Mouse (Mus musculus): ENCODE data around the gene Slc12a7. TPM values are rescaled to one million over a fixed set of nuclear protein-coding genes. Genes with fewer than 3 reads are reported as not detected.

The Slc12a7 gene
- total and polyA plus RNA-seq, 3 experiments: 3.1 to 6.9 TPM; not detected in 1

DNA sequence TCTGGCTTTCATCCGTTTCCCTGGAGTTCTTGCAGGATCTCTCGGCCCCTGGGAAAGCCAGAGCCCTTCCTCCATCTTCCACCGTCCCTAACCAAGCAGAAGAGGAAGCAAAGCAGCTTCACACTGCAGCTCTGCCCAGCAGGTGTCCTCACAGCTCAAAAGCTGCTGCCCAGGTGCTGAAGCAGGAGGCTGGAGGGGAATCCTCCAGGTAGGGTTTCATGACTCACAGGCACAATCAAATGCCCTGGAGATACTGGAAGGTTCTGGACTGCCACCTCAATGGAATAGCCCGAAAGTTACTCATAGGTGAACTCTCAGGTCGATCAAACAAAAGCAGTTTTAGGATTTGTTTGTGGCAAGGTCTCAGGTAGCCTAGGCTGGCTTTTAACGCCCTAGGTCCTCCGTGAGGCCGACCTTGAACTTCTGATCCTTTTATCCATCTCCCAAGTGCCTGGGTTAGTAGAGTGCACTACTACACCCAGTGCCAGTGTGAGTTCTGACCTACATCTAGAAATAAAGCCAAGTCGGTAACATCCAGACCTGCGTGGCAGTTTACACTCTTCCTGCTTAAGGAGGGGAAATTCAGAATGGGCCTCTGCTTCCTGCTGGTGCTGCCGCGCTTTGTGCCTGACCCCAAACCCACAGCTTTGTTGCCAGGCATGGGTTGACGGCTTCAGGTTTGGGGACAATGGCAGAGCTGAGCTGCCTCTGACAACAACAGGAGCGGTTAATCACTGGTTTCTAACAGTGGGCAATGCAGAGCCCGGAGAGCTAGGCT, 16.0 kb downstream of the Slc12a7 start:
- Histone ChIP-seq H3K79me2 (ENCODE audit: control insufficient read depth, insufficient read depth, low read length, poor library complexity) (no peaks in the 10 kb centered on the region), H3K27ac (ENCODE audit: control insufficient read depth, low read depth, low read length) (no peak overlapping the region), H3K4me1 (ENCODE audit: control insufficient read depth in 1 of 2, insufficient read depth in 2 of 2, low read length in 2 of 2) (no peaks in the 10 kb centered on the region), H3K27me3 (ENCODE audit: control insufficient read depth in 1 of 2, insufficient read depth in 2 of 2, low read length in 2 of 2) (peaks cover 0 to 19% of the 10 kb centered on the region in 2 experiments), H3K36me3 (ENCODE audit: control insufficient read depth in 1 of 2, insufficient read depth in 2 of 2, low read length in 2 of 2) (no peaks in the 10 kb centered on the region), H3K4me3 (ENCODE audit: control insufficient read depth in 1 of 2, insufficient read depth in 1 of 2, low read depth in 2 of 2, low read length in 2 of 2) (no peak overlapping the region), H3K9me3 (replicated peaks; ENCODE audit: insufficient read depth, low read length) (no peaks in the 10 kb centered on the region), H3K9ac (ENCODE audit: control insufficient read depth, low read depth, low read length, poor library complexity, severe bottlenecking) (no peak overlapping the region)
- no peak for DNase-seq (ENCODE audit: low read depth, low spot score)
- TF ChIP-seq POLR2AphosphoS2 (IDR thresholded peaks at IDR 0.05; ENCODE audit: low read length) (no peak), CTCF (IDR thresholded peaks at IDR 0.05 in 2 of 3, conservative IDR thresholded peaks at IDR 0.05 in 1 of 3; ENCODE audit: control insufficient read depth in 1 of 3, insufficient read depth in 1 of 3, low read depth in 2 of 3, low read length in 3 of 3, poor library complexity in 1 of 3, severe bottlenecking in 1 of 3) (peak in 2 of 3 experiments; percentile 23 to 27; a peak in 3 of 6 replicates), SMC3 (IDR thresholded peaks at IDR 0.05; ENCODE audit: low read depth, low read length) (peak; percentile 31)

- H3K4me1 ChIP-seq (ENCODE audit: control insufficient read depth in 1 of 2, insufficient read depth in 2 of 2, low read length in 2 of 2): no peaks in the 10 kb centered on the region
- no peak for TF ChIP-seq TAL1 (IDR thresholded peaks at IDR 0.05; ENCODE audit: low read length)
- no peak for TF ChIP-seq NELFE (IDR thresholded peaks at IDR 0.05; ENCODE audit: low read depth, low read length)
- TF ChIP-seq ZC3H11A (IDR thresholded peaks at IDR 0.05; ENCODE audit: low read depth, low read length): no peak
- TF ChIP-seq GABPA (IDR thresholded peaks at IDR 0.05; ENCODE audit: low read depth, low read length): no peak
- TF ChIP-seq ETS1 (IDR thresholded peaks at IDR 0.05; ENCODE audit: low read depth, low read length): no peak
- TF ChIP-seq EP300 (IDR thresholded peaks at IDR 0.05; ENCODE audit: low read depth in 1 of 2, low read length in 2 of 2): no peak
- TF ChIP-seq RCOR1 (IDR thresholded peaks at IDR 0.05; ENCODE audit: low read depth, low read length): no peak
- TF ChIP-seq POLR2A (IDR thresholded peaks at IDR 0.05; ENCODE audit: control insufficient read depth in 1 of 2, insufficient read depth in 1 of 2, low read depth in 1 of 2, low read length in 2 of 2, poor library complexity in 1 of 2): no peak
- TF ChIP-seq UBTF (IDR thresholded peaks at IDR 0.05; ENCODE audit: borderline replicate concordance, insufficient read depth, low read depth, low read length): no peak
- no peak for TF ChIP-seq NRF1 (IDR thresholded peaks at IDR 0.05; ENCODE audit: insufficient read depth, low read depth, low read length, poor library complexity, severe bottlenecking)
- TF ChIP-seq MYC (IDR thresholded peaks at IDR 0.05; ENCODE audit: low read depth, low read length): no peak
- TF ChIP-seq BHLHE40 (IDR thresholded peaks at IDR 0.05; ENCODE audit: borderline replicate concordance, low read depth, low read length): no peak
- TF ChIP-seq JUND (IDR thresholded peaks at IDR 0.05; ENCODE audit: low read depth, low read length): no peak
- no peak for TF ChIP-seq GATA1 (IDR thresholded peaks at IDR 0.05; ENCODE audit: low read depth, low read length)
- no peak for TF ChIP-seq ZKSCAN1 (IDR thresholded peaks at IDR 0.05; ENCODE audit: low read depth, low read length)
- no peaks in the 10 kb centered on the region for H3K9me3 ChIP-seq (replicated peaks; ENCODE audit: insufficient read depth, low read length)
- no peak for DNase-seq (ENCODE audit: low read depth, low spot score)
- no peak overlapping the region for H3K27ac ChIP-seq (ENCODE audit: control insufficient read depth, low read depth, low read length)
- H3K36me3 ChIP-seq (ENCODE audit: control insufficient read depth in 1 of 2, insufficient read depth in 2 of 2, low read length in 2 of 2): no peaks in the 10 kb centered on the region
- peaks cover 0 to 19% of the 10 kb centered on the region in 2 experiments for H3K27me3 ChIP-seq (ENCODE audit: control insufficient read depth in 1 of 2, insufficient read depth in 2 of 2, low read length in 2 of 2)
- no peak overlapping the region for H3K4me3 ChIP-seq (ENCODE audit: control insufficient read depth in 1 of 2, insufficient read depth in 1 of 2, low read depth in 2 of 2, low read length in 2 of 2)
- no peak overlapping the region for H3K9ac ChIP-seq (ENCODE audit: control insufficient read depth, low read depth, low read length, poor library complexity, severe bottlenecking)
- no peaks in the 10 kb centered on the region for H3K79me2 ChIP-seq (ENCODE audit: control insufficient read depth, insufficient read depth, low read length, poor library complexity)
Observed at GRCm38 (mm10) chr13:73750435-73750834, 17.5 kb downstream of the Slc12a7 start.

All from MEL (cell line).